Mouse (Mus musculus) gastrocnemius, postnatal 4 days (tissue): ENCODE results near the gene Atp5mpl. TPM values are rescaled to one million over a fixed set of nuclear protein-coding genes. Genes with fewer than 3 reads are reported as not detected.

Experiments
- DNase-seq, 2 experiments: peaks; one replicate each; pipeline ENCODE4 v3.0.0; 2021 to 2022; ENCODE audit warnings: low spot score in 2 of 2, mixed read lengths in 2 of 2
- total RNA-seq, 2 experiments: library from RNA; stranded (reverse); gene quantifications; 2 replicates each; pipeline ENCODE4 v1.2.3; 2021

Gene Atp5mpl
- total RNA-seq, 2 experiments from 2014 or later, result 830 to 852 TPM

DNA sequence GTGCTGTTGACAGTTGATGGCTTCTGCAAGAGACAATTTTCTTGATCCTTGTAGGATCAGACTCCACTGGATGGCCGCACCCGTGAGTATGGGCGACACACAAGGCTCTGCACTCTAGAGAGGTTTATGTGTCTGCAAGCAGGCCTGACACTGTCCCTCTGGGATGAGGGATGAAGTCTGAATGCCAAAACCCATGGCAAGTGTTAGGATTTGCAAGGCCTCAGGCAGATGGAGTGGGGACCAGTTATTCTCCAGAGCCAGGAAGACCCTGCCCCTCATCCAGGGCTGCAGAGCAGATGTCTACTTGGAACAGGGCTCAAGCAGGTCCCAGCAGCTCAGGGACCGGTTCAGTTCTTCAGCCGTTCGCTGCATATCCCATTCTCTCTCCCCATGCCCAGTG lies 51.0 kb downstream of the Atp5mpl start:
- DNase-seq, result no peak

GRCm38 (mm10) chr12:111914031-111914430 lies 52.7 kb downstream of the Atp5mpl start:
- no peak for DNase-seq

DNA sequence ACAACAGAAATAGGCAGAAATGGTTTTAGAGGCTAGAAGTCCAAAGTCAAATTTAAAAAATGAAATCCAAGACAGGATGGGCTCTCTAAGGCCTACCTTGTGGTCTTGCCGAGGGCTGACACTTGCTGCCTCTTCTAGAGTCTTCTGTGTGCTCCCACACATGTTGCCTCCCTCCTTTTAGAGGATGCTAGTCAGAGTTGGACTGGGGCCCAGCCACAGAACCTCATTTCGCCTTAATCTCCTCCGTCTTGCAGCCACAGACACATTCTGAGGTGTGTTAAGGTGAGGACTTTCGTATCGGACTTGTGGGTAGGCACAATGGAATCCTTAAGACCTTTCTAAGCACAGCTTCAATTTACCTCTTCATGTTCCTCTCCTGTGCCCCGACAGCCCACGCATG lies 54.0 kb downstream of the Atp5mpl start:
- DNase-seq, result no peak

- no peak for DNase-seq
These were observed 55.0 kb downstream of the Atp5mpl start for GRCm38 (mm10) chr12:111911796-111912195.

Other genes with a start within 250 kb of the Atp5mpl start
- 100 to 1,000 TPM; 117 to 120 TPM for gene Klc1, start 208.1 kb downstream of the Atp5mpl start, total RNA-seq
- gene Xrcc3, start 153.1 kb downstream of the Atp5mpl start, total RNA-seq, result 1 to 10 TPM; 5.4 to 5.5 TPM
- 10 to 100 TPM; 35.8 TPM for gene Zfyve21, start 152.8 kb downstream of the Atp5mpl start, total RNA-seq
- gene Ppp1r13b, start 58.9 kb downstream of the Atp5mpl start, total RNA-seq, result 10 to 100 TPM; 13.1 to 15.8 TPM
- under 1 TPM; 0.44 to 0.49 TPM for gene Tdrd9, start 4.6 kb upstream of the Atp5mpl start, total RNA-seq
- not detected for gene Rd3l, start 14.3 kb upstream of the Atp5mpl start, total RNA-seq
- under 1 TPM; 0.32 to 0.62 TPM for gene Aspg, start 139.7 kb upstream of the Atp5mpl start, total RNA-seq
- 10 to 100 TPM; 14.5 to 15.8 TPM for gene Kif26a, start 179.2 kb upstream of the Atp5mpl start, total RNA-seq